Mouse (Mus musculus): ENCODE results near the gene Nus1.

The Nus1 gene

DNA sequence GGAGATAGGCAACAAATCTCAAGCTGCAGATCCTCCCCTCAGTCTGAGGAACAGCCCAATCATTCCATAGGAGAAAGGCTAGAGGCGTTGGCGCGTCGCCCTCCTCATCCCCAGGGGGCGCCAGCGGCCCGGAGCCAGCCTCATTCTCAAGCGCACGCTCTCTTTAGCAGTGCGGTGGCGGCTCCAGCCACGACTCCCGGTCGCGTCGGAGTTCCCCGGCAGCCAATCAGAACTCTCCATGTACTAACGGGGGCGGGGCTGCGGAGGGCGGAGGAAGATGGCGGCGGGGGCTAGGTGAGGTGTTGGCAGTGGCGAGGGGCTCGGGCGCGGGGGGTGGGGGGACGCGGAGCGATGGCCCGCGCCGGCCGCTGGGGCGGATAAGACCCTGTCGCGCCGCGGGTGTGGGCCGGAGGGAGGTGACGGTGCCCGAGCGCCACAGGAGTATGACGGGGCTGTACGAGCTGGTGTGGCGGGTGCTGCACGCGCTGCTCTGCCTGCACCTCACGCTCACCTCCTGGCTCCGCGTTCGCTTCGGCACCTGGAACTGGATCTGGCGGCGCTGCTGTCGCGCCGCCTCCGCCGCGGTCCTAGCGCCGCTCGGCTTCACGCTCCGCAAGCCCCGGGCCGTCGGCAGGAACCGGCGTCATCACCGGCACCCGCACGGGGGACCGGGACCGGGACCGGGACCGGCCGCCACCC, at the start of gene Nus1:
Nus1 (plus strand) TSS at position 249 of the 699 bp plus-strand sequence.
- DNase-seq, result peak; percentile 90 to 93

GRCm38 (mm10) chr10:52368376-52368775, 49.0 kb upstream of the Nus1 start:
- DNase-seq, result no peak

DNA sequence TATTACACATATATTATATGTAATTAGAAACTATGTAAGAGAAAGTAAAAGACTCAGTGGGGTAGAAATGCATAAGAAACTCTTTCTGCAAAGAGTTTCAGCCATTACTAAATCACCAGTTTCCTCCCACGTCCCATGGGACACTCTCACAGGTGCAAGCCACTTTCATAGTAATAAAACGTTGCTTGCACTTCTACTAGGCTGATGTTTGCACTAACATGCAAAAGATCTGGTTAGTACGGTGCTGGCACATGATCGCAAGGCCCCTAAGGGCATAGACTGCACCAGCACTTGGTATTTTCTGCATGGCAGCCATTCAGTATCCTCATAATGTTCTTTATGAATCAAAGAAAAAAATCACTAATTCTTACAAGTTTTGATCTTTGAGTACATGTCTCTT, 43.5 kb upstream of the Nus1 start:
- no peak for DNase-seq

DNA sequence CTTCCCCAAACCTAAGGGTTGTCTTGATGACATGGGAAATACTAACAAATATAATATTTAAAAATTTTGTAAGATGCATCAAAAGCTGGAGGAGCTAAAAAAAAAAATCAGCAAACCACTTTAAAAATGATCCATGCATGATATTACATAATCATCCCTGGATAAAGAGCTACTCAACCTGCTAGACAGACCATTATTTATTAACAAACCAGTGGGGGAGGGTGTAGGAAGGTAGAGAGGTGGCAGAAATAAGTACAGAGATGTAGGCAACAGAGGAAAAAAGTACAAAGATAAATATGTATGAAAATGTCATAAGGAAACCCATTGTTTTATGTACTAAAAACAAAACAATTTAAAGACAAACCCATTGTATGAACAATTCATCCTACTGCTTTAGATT, 42.7 kb upstream of the Nus1 start:
- DNase-seq, result no peak

GRCm38 (mm10) chr10:52376422-52376821, 40.9 kb upstream of the Nus1 start:
- no peak for DNase-seq

GRCm38 (mm10) chr10:52377813-52378212, 39.5 kb upstream of the Nus1 start:
- DNase-seq, result no peak

- no peak for DNase-seq
Observed at GRCm38 (mm10) chr10:52381321-52381801, 36.0 kb upstream of the Nus1 start.

DNA sequence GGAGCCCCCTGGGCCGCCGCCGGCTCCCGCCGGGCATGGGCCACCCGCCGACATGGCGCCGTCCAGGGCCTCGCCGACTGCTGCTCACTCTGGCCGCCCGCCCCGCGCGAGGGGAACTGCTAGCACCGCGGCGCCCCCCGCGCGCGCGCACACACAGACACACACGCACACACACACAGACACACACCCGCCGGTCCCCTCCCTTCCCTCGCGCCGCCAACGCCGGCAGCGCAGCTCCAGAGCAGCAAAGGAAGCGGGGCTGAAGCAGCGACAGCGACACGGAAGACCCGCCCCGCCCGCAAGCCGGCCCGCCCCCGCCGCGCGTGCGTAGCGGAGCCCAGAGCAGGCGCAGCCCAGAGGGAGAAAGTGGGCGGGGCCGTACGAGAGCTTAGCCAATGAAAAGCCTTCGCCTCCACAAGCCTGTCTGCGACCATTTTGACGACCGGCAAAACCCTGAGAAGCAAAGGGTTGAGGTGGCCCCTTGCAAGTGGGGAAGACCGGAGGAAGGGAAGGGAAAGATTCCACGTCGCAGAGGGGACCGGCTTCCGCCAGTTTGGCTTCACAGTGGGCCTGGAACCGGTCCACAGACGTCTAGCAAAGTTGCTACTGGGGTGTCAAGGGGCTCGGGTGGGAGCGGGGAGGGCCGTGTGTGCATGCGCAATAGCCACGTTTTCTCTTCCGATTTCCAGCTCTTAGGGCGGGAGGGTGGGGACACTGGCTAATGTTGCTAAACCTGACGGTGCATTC, 35.3 kb upstream of the Nus1 start, which contains the start of gene Gopc:
Gopc (minus strand) TSS at position 280 of the 747 bp plus-strand sequence.
- DNase-seq, result peak; percentile 95

DNA sequence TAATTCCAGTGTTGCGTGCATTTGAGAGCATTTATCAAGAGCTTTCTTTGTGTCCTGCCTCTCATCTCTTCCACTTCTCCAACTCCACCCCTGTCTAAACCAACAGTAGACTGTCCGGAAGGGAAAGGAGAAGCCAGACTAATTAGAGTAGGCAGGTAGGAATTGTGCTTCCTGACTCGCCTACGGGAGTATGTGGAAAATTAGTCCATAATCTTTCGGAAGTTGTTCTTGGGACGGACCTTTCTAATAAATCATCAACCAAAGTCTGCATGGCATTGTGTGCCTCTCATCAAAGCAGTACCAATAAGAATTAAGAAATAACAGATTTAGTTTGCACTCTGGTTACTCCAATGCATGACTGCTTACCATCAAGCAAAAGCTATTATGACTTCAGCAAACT, 34.3 kb upstream of the Nus1 start:
- no peak for DNase-seq

DNA sequence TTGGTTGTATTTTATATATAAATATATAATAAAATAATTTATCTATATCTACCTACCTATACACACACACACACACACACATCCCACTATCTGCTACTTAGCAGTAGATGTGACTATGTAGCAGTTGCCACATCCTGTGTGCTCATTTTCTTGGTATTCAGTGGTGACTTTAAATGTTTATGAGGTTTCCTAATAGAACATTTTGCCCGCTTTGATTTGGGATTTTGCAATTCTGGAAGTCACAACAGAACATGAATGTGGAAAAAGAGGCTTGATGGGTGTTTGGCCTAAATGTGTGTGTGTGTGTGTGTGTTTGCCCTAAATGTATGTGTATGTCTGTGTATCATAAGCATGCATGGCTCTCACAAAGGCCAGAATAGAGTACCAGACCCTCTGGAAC, 33.8 kb upstream of the Nus1 start:
- no peak for DNase-seq

GRCm38 (mm10) chr10:52384823-52385610, 32.3 kb upstream of the Nus1 start:
- DNase-seq, result no peak

GRCm38 (mm10) chr10:52387192-52387591, 30.2 kb upstream of the Nus1 start:
- DNase-seq, result no peak

- no peak for DNase-seq
Observed at GRCm38 (mm10) chr10:52388922-52389430, 28.4 kb upstream of the Nus1 start, which contains the start of gene Nepn. Gene Nepn (plus strand): TSS chr10:52388972.

- DNase-seq, result no peak
Observed at GRCm38 (mm10) chr10:52389438-52389837, 27.9 kb upstream of the Nus1 start.

DNA sequence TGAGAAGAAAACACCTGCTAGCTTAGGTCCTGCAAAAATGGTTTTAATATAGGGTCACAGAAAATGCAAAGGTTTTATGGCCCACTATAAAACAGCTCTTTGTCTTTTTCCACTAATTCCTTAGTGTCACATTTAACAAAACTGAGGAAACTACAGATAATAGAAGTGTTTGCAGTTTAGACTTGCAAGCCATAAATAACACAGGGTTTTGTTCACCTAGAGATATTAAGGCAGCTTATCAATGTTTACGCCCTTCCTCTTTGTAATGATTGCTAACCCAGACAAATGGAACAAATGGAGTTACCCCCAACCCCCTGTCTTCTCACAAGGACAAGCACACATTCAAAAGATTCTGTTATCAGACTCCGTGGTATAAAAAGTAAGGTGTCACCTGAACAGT, 26.1 kb upstream of the Nus1 start:
- no peak for DNase-seq

GRCm38 (mm10) chr10:52396647-52397046, 20.7 kb upstream of the Nus1 start:
- no peak for DNase-seq

DNA sequence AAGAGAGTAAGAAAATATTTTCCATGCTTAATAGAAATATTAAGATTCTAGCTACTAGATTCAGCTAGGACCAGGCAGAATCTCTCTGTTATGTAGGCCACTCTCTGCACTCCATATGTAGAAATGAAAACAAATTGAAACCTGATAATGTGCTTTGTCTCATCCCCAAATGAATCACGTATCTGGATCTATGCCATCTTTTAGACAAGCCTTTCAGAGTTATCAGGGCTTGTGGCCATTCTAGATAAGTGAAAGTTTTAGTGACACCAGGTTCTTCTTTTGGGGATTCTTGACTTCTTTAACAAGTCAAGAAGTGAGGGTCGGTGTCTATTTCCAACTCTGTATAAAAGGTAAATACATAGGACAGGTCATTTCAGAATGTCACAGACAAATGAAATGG, 18.6 kb upstream of the Nus1 start:
- no peak for DNase-seq

GRCm38 (mm10) chr10:52399722-52400121, 17.6 kb upstream of the Nus1 start:
- DNase-seq, result no peak

DNA sequence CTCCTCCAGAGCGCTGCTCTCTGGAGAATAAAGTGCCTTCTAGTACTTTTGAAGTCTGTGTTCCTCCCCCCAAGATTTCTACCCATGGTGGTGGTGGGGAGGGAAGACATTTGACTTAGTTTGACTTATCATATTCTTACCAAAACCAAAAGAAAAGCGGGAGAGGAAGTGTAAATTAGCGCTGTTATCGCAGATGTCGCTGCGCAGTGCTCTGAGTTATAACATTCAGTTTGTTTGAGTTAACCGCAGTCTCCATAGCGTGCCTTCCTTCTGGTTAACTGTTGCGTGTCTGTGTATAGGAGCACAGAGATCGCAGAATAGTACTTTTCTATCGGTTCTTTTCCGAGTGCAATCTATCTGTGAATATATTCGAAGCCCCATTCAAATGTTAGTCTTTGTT, 12.2 kb upstream of the Nus1 start:
- no peak for DNase-seq

- DNase-seq, result no peak
Observed at GRCm38 (mm10) chr10:52407526-52407925, 9.8 kb upstream of the Nus1 start.

DNA sequence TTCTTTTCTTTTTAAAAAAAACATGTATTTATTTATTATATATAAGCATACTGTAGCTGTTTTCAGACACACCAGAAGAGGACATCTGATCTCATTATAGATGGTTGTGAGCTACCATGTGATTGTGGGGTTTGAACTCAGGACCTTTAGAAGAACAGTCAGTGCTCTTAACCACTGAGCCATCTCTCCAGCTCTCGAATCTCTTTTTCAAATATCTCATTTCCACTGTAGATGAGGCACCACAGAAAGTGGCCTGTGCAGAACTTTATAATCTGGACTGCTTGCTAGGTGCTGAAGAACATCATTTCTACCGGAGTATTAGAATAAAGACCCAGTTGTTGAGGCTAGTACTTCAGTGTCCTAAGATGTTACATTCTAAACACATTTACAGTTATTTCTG, 2.3 kb upstream of the Nus1 start:
- DNase-seq, result no peak

GRCm38 (mm10) chr10:52416458-52416857, 889 bp upstream of the Nus1 start:
- no peak for DNase-seq

All from thymus, adult 18-20 months (tissue).